Mouse (Mus musculus) limb, embryonic 14.5 days (tissue): ENCODE data around the gene Lnp1. TPM values are rescaled to one million over a fixed set of nuclear protein-coding genes. Genes with fewer than 3 reads are reported as not detected.

Source experiments
- ATAC-seq: fragments of 200-750 bp; cut with Nextera tagmentation; 2 replicates; pipeline ENCODE4 v1.8.0; 2017; ENCODE audit warnings: low read depth, moderate number of reproducible peaks, moderate TSS enrichment; ENCODE audit not compliant: low FRiP score
- DNase-seq: peaks from one replicate; pipeline ENCODE4 v3.0.0-alpha.2; 2015; ENCODE audit warnings: low spot score
- H3K27ac ChIP-seq: fragments of 300-500 bp; sonication (generic); replicated peaks from 2 replicates; pipeline ENCODE4 v1.5.1; 2014; ENCODE audit warnings: low read depth, mild to moderate bottlenecking, low read length, moderate library complexity, mixed read lengths
- H3K27me3 ChIP-seq: fragments of 300-500 bp; sonication (generic); 2 replicates; pipeline ENCODE4 v1.6.1; 2014; ENCODE audit warnings: low read length, mixed read lengths; ENCODE audit not compliant: control insufficient read depth, insufficient read depth
- H3K36me3 ChIP-seq: fragments of 300-500 bp; sonication (generic); 2 replicates; pipeline ENCODE4 v1.6.1; 2014; ENCODE audit warnings: mild to moderate bottlenecking, low read length, moderate library complexity, mixed read lengths; ENCODE audit not compliant: control insufficient read depth, insufficient read depth
- H3K4me1 ChIP-seq: fragments of 300-500 bp; sonication (generic); 2 replicates; pipeline ENCODE4 v1.6.1; 2014; ENCODE audit warnings: antibody characterized with exemption, low read length, mixed read lengths; ENCODE audit not compliant: control insufficient read depth, insufficient read depth
- H3K4me2 ChIP-seq: fragments of 300-500 bp; sonication (generic); replicated peaks from 2 replicates; pipeline ENCODE4 v1.6.1; 2014; ENCODE audit warnings: low read depth, mild to moderate bottlenecking, low read length, moderate library complexity; ENCODE audit not compliant: severe bottlenecking
- H3K4me3 ChIP-seq: fragments of 300-500 bp; sonication (generic); replicated peaks from 2 replicates; pipeline ENCODE4 v1.5.1; 2014; ENCODE audit warnings: low read length
- H3K9ac ChIP-seq: fragments of 300-500 bp; sonication (generic); 2 replicates; pipeline ENCODE4 v1.6.1; 2014; ENCODE audit warnings: mild to moderate bottlenecking, low read depth, low read length, moderate library complexity; ENCODE audit not compliant: severe bottlenecking
- H3K9me3 ChIP-seq: fragments of 300-500 bp; sonication (generic); 2 replicates; pipeline ENCODE4 v1.6.1; 2016; ENCODE audit warnings: low read length; ENCODE audit not compliant: control insufficient read depth
- POLR2A ChIP-seq: fragments of 200-500 bp; IDR thresholded peaks from 2 replicates; pipeline ENCODE4 v1.8.0; 2012; ENCODE audit warnings: inconsistent platforms, mild to moderate bottlenecking, moderate library complexity, borderline replicate concordance; ENCODE audit not compliant: insufficient read depth, insufficient read length; ENCODE audit errors: extremely low read depth
- WGBS: fragments of 180-500 bp; shearing (Covaris S2); extraction: QIAGEN DNeasy Blood & Tissue Kit; methylation state at CpG from one replicate; pipeline ENCODE4 v1.1.7; 2014; 5-methylcytosine and 5-hydroxymethylcytosine counted together
- polyA plus RNA-seq, 2 experiments: library from polyadenylated mRNA; depleted of rRNA in 1 of 2; stranded (reverse) in 1 of 2; unstranded in 1 of 2; fragments of >200 nt; fragmentation: Nextera tagmentation in 1 of 2; extraction: Ambion mirVana in 1 of 2; gene quantifications; 2 replicates each; pipeline versions ENCODE4 v1.2.1 to v1.2.3; 2012 to 2014

The Lnp1 gene
- polyA plus RNA-seq, 2 experiments: 0.10 TPM; not detected in 1

- H3K4me1 ChIP-seq: no peaks in the 10 kb centered on the region; the same call in 1 of the 2 replicates
- no peak for ATAC-seq
- peak overlapping the region; percentile 44 for H3K4me2 ChIP-seq
- peak overlapping the region; percentile 45 for H3K4me3 ChIP-seq
- H3K36me3 ChIP-seq: no peaks in the 10 kb centered on the region
- no peaks in the 10 kb centered on the region for H3K9me3 ChIP-seq
- no peak for TF ChIP-seq POLR2A
- H3K27ac ChIP-seq: no peak overlapping the region
- H3K9ac ChIP-seq: no peak overlapping the region
- WGBS: 87% methylated on average over 6 of the region's 6 CpGs
- H3K27me3 ChIP-seq: no peaks in the 10 kb centered on the region
- peak; percentile 18 for DNase-seq
These were observed 43.0 kb downstream of the Lnp1 start for GRCm38 (mm10) chr16:56884811-56885210.

GRCm38 (mm10) chr16:56873410-56873809, 54.5 kb downstream of the Lnp1 start:
- ATAC-seq: no peak
- WGBS: 26% methylated on average over 2 of the region's 2 CpGs
- peak; percentile 31 for DNase-seq

GRCm38 (mm10) chr16:56870458-56870857, 57.4 kb downstream of the Lnp1 start:
- no peaks in the 10 kb centered on the region for H3K27me3 ChIP-seq
- no peak for TF ChIP-seq POLR2A
- no peak overlapping the region for H3K4me3 ChIP-seq
- WGBS: 72% methylated on average over 3 of the region's 3 CpGs
- H3K27ac ChIP-seq: no peak overlapping the region
- H3K36me3 ChIP-seq: no peaks in the 10 kb centered on the region
- no peak overlapping the region for H3K4me2 ChIP-seq
- ATAC-seq: no peak
- H3K9me3 ChIP-seq: no peaks in the 10 kb centered on the region
- no peak for DNase-seq
- H3K4me1 ChIP-seq: no peaks in the 10 kb centered on the region
- H3K9ac ChIP-seq: no peak overlapping the region

More at GRCm38 (mm10) chr16:56873410-56873809, 54.5 kb downstream of the Lnp1 start:
- Histone ChIP-seq H3K9ac (no peak overlapping the region), H3K9me3 (no peaks in the 10 kb centered on the region), H3K27ac (no peak overlapping the region), H3K4me3 (no peak overlapping the region), H3K4me2 (no peak overlapping the region), H3K27me3 (no peaks in the 10 kb centered on the region), H3K4me1 (no peaks in the 10 kb centered on the region), H3K36me3 (no peaks in the 10 kb centered on the region)
- TF ChIP-seq POLR2A: no peak

DNA sequence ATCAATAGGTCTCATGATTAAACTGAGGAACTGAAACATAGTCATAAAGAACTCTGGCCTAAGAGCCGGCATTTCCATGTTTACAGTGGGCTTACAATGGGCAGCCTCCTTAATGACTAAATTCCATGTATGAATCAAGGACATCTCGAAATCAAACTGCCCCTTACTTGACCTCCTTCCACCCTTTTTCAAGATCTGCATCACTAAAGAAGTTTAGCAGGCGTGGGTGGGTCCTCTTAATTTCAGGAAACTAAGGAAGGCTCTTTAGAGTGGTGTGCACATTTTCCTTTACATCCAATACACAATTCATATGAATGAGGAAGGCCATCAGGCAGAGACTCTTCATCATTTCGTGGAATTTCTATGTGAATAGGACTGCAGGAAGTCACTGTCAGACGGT, 59.5 kb downstream of the Lnp1 start:
- DNase-seq: no peak
- Histone ChIP-seq H3K27ac (no peak overlapping the region), H3K4me1 (no peaks in the 10 kb centered on the region), H3K9ac (no peak overlapping the region), H3K27me3 (no peaks in the 10 kb centered on the region), H3K36me3 (no peaks in the 10 kb centered on the region), H3K4me2 (no peak overlapping the region), H3K4me3 (no peak overlapping the region), H3K9me3 (no peaks in the 10 kb centered on the region)
- 87% methylated on average over 5 of the region's 5 CpGs for WGBS
- no peak for ATAC-seq
- TF ChIP-seq POLR2A: no peak

DNA sequence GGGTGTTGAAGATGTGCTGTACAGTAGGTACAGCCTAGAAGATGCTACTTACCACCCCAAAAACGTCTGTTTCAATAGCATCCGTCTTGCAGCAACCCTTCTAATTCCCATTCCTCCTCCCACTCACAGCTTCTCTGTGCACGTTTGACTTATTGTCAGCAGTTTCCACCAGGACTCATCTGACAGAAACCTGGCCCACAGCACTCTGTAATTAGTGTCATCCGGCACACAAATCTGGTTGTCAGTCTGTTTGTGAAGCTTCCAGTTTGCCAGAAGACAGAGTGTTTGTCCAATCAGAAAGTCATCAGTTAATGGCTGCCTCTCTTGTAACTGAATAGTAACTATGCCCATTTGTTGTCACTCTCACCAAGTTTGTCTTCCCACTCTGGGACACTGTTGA, 60.3 kb downstream of the Lnp1 start:
- DNase-seq (no peak), ATAC-seq (no peak)
- no peak overlapping the region for H3K4me2 ChIP-seq
- H3K9me3 ChIP-seq: no peaks in the 10 kb centered on the region
- H3K4me3 ChIP-seq: no peak overlapping the region
- WGBS: 70% methylated on average over 4 of the region's 4 CpGs
- no peak for TF ChIP-seq POLR2A
- H3K27me3 ChIP-seq: no peaks in the 10 kb centered on the region
- H3K27ac ChIP-seq: no peak overlapping the region
- no peaks in the 10 kb centered on the region for H3K36me3 ChIP-seq
- no peaks in the 10 kb centered on the region for H3K4me1 ChIP-seq
- no peak overlapping the region for H3K9ac ChIP-seq

Other genes starting within 250 kb of the Lnp1 start
- 116 and 138 TPM in 2 replicates for gene Tfg, start 210.6 kb downstream of the Lnp1 start, polyA plus RNA-seq (2012; rRNA removed)
- 154 and 156 TPM in 2 replicates for gene Tfg, start 210.6 kb downstream of the Lnp1 start, polyA plus RNA-seq (2014; fragmentation: Nextera tagmentation; extraction: Ambion mirVana)
- gene Adgrg7, start 132.2 kb downstream of the Lnp1 start, polyA plus RNA-seq (2012; rRNA removed): 0.03 and 0.09 TPM in 2 replicates
- gene Adgrg7, start 132.2 kb downstream of the Lnp1 start, polyA plus RNA-seq (2014; fragmentation: Nextera tagmentation; extraction: Ambion mirVana): not detected in 2 replicates
- gene Tmem45a, start 41.9 kb downstream of the Lnp1 start, polyA plus RNA-seq (2012; rRNA removed): 36.4 and 40.5 TPM in 2 replicates
- 80.3 and 99.4 TPM in 2 replicates for gene Tmem45a, start 41.9 kb downstream of the Lnp1 start, polyA plus RNA-seq (2014; fragmentation: Nextera tagmentation; extraction: Ambion mirVana)
- gene Tmem45a2, start 143.3 kb upstream of the Lnp1 start, polyA plus RNA-seq (2012; rRNA removed): not detected in 2 replicates
- gene Tmem45a2, start 143.3 kb upstream of the Lnp1 start, polyA plus RNA-seq (2014; fragmentation: Nextera tagmentation; extraction: Ambion mirVana): 0.10 TPM in 1 of 2 replicates, not detected in the other
- gene Tomm70a, start 193.6 kb upstream of the Lnp1 start, polyA plus RNA-seq (2012; rRNA removed): 26.3 and 31.1 TPM in 2 replicates
- 47.6 and 50.5 TPM in 2 replicates for gene Tomm70a, start 193.6 kb upstream of the Lnp1 start, polyA plus RNA-seq (2014; fragmentation: Nextera tagmentation; extraction: Ambion mirVana)
- 46.4 and 54.7 TPM in 2 replicates for gene Nit2, start 239.3 kb upstream of the Lnp1 start, polyA plus RNA-seq (2012; rRNA removed)
- gene Nit2, start 239.3 kb upstream of the Lnp1 start, polyA plus RNA-seq (2014; fragmentation: Nextera tagmentation; extraction: Ambion mirVana): 83.0 and 91.5 TPM in 2 replicates